In the genomic region with DNA sequence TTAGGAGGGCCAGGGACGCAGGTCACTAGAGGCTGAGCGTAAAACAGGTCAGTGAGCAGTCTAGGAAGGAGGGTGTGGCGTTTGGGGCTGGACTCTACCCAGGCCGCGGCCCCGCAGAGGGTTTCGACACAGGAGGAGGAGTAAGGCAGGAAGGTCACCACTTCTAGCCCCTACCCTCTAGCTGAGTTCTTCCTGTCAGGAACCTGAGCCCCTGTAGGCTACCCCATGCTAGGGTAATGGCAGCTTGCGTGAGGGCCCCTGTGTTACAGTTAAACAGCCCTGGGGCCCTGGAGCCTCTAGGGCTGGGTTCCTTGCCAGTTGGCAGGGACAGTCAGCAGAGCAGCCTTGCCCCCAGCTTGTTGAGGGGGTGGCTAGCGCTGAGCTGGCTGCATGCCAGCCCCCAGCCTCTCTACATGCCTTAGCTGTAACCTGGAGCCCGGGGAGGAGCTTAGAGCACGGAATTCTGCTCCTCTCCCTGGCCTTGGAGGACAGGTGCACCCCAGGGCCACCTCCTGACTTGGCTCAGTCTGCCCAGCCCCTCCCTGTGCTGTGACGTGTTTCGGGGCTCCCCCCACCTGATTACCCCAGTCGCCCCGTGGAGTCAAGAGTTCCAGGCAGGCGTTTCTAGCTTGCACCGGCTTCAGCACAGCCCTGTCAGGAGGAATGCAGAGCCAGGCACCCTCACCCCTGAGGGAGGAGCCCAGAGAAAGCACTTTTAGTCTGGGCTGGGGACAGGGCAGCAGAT, we compare ENCODE assay signal across 7 mouse cellular contexts. TPM values are rescaled to one million over a fixed set of nuclear protein-coding genes. Genes with fewer than 3 reads are reported as not detected.
A peak's percentile ranks its signal among the peaks of the same experiment; 100 is the strongest.
DNase-seq lines count a peak whose midpoint lies in the region; ATAC-seq and TF ChIP-seq lines count a peak whose summit lies in the region.

No protein-coding gene starts in this region.

- DNase-seq in adipocyte (ENCODE audit: low spot score), result peak; percentile 61
- peak; percentile 87 to 92 for DNase-seq in cerebellum, adult 2 months
- peak; percentile 59 for DNase-seq in gastrocnemius, postnatal 25 days
- peak; percentile 96 for DNase-seq in kidney, adult 11 months
- DNase-seq in midbrain, embryonic 11.5 days (ENCODE audit: low spot score, missing footprints), result no peak

- no peak for TF ChIP-seq CTCF in cerebellum, adult 2 months (IDR thresholded peaks at IDR 0.05; ENCODE audit: borderline replicate concordance, insufficient read depth, low read depth, low read length)

- H3K27me3 ChIP-seq in cerebellum, adult 2 months (ENCODE audit: control insufficient read depth, insufficient read depth, low read length), result no peaks in the 10 kb centered on the region
- no peaks in the 10 kb centered on the region for H3K27me3 ChIP-seq in limb, embryonic 13.5 days
- H3K27me3 ChIP-seq in midbrain, embryonic 11.5 days (ENCODE audit: control insufficient read depth, insufficient read depth, low read length), result no peaks in the 10 kb centered on the region
- H3K27me3 ChIP-seq in stomach, embryonic 16.5 days (ENCODE audit: control insufficient read depth, insufficient read depth, low read length), result no peaks in the 10 kb centered on the region

- WGBS in cerebellum, adult 2 months, result 6% methylated on average over 17 of the region's 17 CpGs
- WGBS in limb, embryonic 13.5 days, result 52% methylated on average over 17 of the region's 17 CpGs
- 72% methylated on average over 17 of the region's 17 CpGs for WGBS in midbrain, embryonic 11.5 days
- WGBS in stomach, embryonic 16.5 days, result 27% methylated on average over 17 of the region's 17 CpGs

- H3K4me3 ChIP-seq in cerebellum, adult 2 months (replicated peaks; ENCODE audit: insufficient read depth, low read depth, low read length), result peak overlapping the region; percentile 40
- no peak overlapping the region for H3K4me3 ChIP-seq in limb, embryonic 13.5 days
- no peak overlapping the region for H3K4me3 ChIP-seq in midbrain, embryonic 11.5 days (ENCODE audit: low read depth, low read length)
- H3K4me3 ChIP-seq in stomach, embryonic 16.5 days (replicated peaks; ENCODE audit: low read length), result peak overlapping the region; percentile 26

- H3K4me1 ChIP-seq in cerebellum, adult 2 months (ENCODE audit: control insufficient read depth, insufficient read depth, low read length), result peaks cover 75% of the 10 kb centered on the region
- H3K4me1 ChIP-seq in limb, embryonic 13.5 days, result peaks cover 45% of the 10 kb centered on the region
- peaks cover 7% of the 10 kb centered on the region; the same call in 1 of the 2 replicates for H3K4me1 ChIP-seq in midbrain, embryonic 11.5 days (ENCODE audit: control insufficient read depth, insufficient read depth, low read length)
- peaks cover 26% of the 10 kb centered on the region for H3K4me1 ChIP-seq in stomach, embryonic 16.5 days (ENCODE audit: control insufficient read depth, insufficient read depth, low read length)

- no peaks in the 10 kb centered on the region for H3K9me3 ChIP-seq in limb, embryonic 13.5 days
- H3K9me3 ChIP-seq in midbrain, embryonic 11.5 days (ENCODE audit: control insufficient read depth, low read length), result no peaks in the 10 kb centered on the region
- no peaks in the 10 kb centered on the region for H3K9me3 ChIP-seq in stomach, embryonic 16.5 days (replicated peaks; ENCODE audit: control insufficient read depth, low read length)

- ATAC-seq in limb, embryonic 13.5 days (ENCODE audit: low FRiP score, low read depth), result peak; percentile 71
- no peak for ATAC-seq in midbrain, embryonic 11.5 days (ENCODE audit: low FRiP score)
- peak; percentile 75 for ATAC-seq in stomach, embryonic 16.5 days (ENCODE audit: insufficient read depth, low FRiP score)

- H3K9ac ChIP-seq in limb, embryonic 13.5 days, result peak overlapping the region; percentile 35
- peak overlapping the region; percentile 30; the same call in 1 of the 2 replicates for H3K9ac ChIP-seq in midbrain, embryonic 11.5 days (ENCODE audit: low read length)
- peak overlapping the region; percentile 64 for H3K9ac ChIP-seq in stomach, embryonic 16.5 days (ENCODE audit: low read length)

- peaks cover 45% of the 10 kb centered on the region for H3K36me3 ChIP-seq in limb, embryonic 13.5 days
- peaks cover 3% of the 10 kb centered on the region; the same call in 1 of the 2 replicates for H3K36me3 ChIP-seq in midbrain, embryonic 11.5 days (ENCODE audit: control insufficient read depth, insufficient read depth, low read length)
- H3K36me3 ChIP-seq in stomach, embryonic 16.5 days (ENCODE audit: control insufficient read depth, insufficient read depth, low read length), result peaks cover 26% of the 10 kb centered on the region

- peak overlapping the region; percentile 54 for H3K27ac ChIP-seq in cerebellum, adult 2 months (ENCODE audit: insufficient read depth, low read length)
- peak overlapping the region; percentile 75; the same call in 1 of the 2 replicates for H3K27ac ChIP-seq in limb, embryonic 13.5 days
- H3K27ac ChIP-seq in midbrain, embryonic 11.5 days (ENCODE audit: low read depth, low read length), result no peak overlapping the region
- H3K27ac ChIP-seq in stomach, embryonic 16.5 days (ENCODE audit: low read length), result peak overlapping the region; percentile 86

- no peak for TF ChIP-seq POLR2A in cerebellum, adult 2 months (IDR thresholded peaks at IDR 0.05; ENCODE audit: borderline replicate concordance, insufficient read depth, low read length)

- peak overlapping the region; percentile 38 for H3K4me2 ChIP-seq in limb, embryonic 13.5 days (replicated peaks)
- H3K4me2 ChIP-seq in midbrain, embryonic 11.5 days, result no peak overlapping the region
- H3K4me2 ChIP-seq in stomach, embryonic 16.5 days (ENCODE audit: low read depth, low read length), result peak overlapping the region; percentile 39

RNA-seq across cellular contexts. Expression of a gene that starts 15.6 kb away (rescaled TPM):
- polyA plus RNA-seq in cerebellum, adult 2 months (2012; rRNA removed), result 478 and 485 TPM in 2 replicates
- total RNA-seq in gastrocnemius, postnatal 25 days (2021), result 100 to 1,000 TPM; 558 to 572 TPM
- 1,446 and 1,459 TPM in 2 replicates for polyA plus RNA-seq in limb, embryonic 13.5 days (2015; fragmentation: Nextera tagmentation; extraction: Ambion mirVana)
- polyA plus RNA-seq in midbrain, embryonic 11.5 days (2014; fragmentation: Nextera tagmentation; extraction: Ambion mirVana), result 1,161 and 1,182 TPM in 2 replicates
- 1,450 and 1,538 TPM in 2 replicates for polyA plus RNA-seq in stomach, embryonic 16.5 days (2015; fragmentation: Nextera tagmentation; extraction: Ambion mirVana)

RNA-seq across cellular contexts. Expression of a gene that starts 21.4 kb away (rescaled TPM):
- 39.3 and 40.9 TPM in 2 replicates for polyA plus RNA-seq in cerebellum, adult 2 months (2012; rRNA removed)
- 10 to 100 TPM; 26.1 to 30.7 TPM for total RNA-seq in gastrocnemius, postnatal 25 days (2021)
- polyA plus RNA-seq in limb, embryonic 13.5 days (2015; fragmentation: Nextera tagmentation; extraction: Ambion mirVana), result 46.1 and 48.2 TPM in 2 replicates
- polyA plus RNA-seq in midbrain, embryonic 11.5 days (2014; fragmentation: Nextera tagmentation; extraction: Ambion mirVana), result 27.6 and 32.2 TPM in 2 replicates
- polyA plus RNA-seq in stomach, embryonic 16.5 days (2015; fragmentation: Nextera tagmentation; extraction: Ambion mirVana), result 33.6 and 35.1 TPM in 2 replicates

RNA-seq across cellular contexts. Expression of a gene that starts 37.2 kb away (rescaled TPM):
- polyA plus RNA-seq in cerebellum, adult 2 months (2012; rRNA removed), result 194 and 240 TPM in 2 replicates
- 10 to 100 TPM; 70.0 to 78.1 TPM for total RNA-seq in gastrocnemius, postnatal 25 days (2021)
- polyA plus RNA-seq in limb, embryonic 13.5 days (2015; fragmentation: Nextera tagmentation; extraction: Ambion mirVana), result 46.9 and 54.0 TPM in 2 replicates
- 7.3 and 7.7 TPM in 2 replicates for polyA plus RNA-seq in midbrain, embryonic 11.5 days (2014; fragmentation: Nextera tagmentation; extraction: Ambion mirVana)
- polyA plus RNA-seq in stomach, embryonic 16.5 days (2015; fragmentation: Nextera tagmentation; extraction: Ambion mirVana), result 41.9 and 44.5 TPM in 2 replicates

RNA-seq across cellular contexts. Expression of a gene that starts 59.2 kb away (rescaled TPM):
- 114 and 122 TPM in 2 replicates for polyA plus RNA-seq in cerebellum, adult 2 months (2012; rRNA removed)
- 10 to 100 TPM; 13.8 to 14.1 TPM for total RNA-seq in gastrocnemius, postnatal 25 days (2021)
- 25.8 and 27.5 TPM in 2 replicates for polyA plus RNA-seq in limb, embryonic 13.5 days (2015; fragmentation: Nextera tagmentation; extraction: Ambion mirVana)
- polyA plus RNA-seq in midbrain, embryonic 11.5 days (2014; fragmentation: Nextera tagmentation; extraction: Ambion mirVana), result 16.2 and 18.9 TPM in 2 replicates
- polyA plus RNA-seq in stomach, embryonic 16.5 days (2015; fragmentation: Nextera tagmentation; extraction: Ambion mirVana), result 24.4 and 28.0 TPM in 2 replicates

Comparison
In these comparisons a context has a peak if more than half of its experiments do, and no peak if none do; other contexts are left out.
1. H3K4me3 ChIP-seq: peak in cerebellum, adult 2 months (single experiment) and stomach, embryonic 16.5 days (single experiment); none in limb, embryonic 13.5 days (single experiment) and midbrain, embryonic 11.5 days (single experiment).
2. Peak in every context shown above with its lines, with median percentiles within 50 percentile points of each other: H3K9ac ChIP-seq.